13 mouse cellular contexts compared by ENCODE assay signal in genomic region chr11:72697323-72697722, GRCm38 (mm10).
"Had no signal": no experiment of that assay in that cellular context is flagged by ENCODE, and none has a peak within 500 bp of the region (broad histone marks: within the 10 kb centered on the region; RNA-seq: fewer than 3 reads in every experiment).

No protein-coding gene starts in this region.

- H3K27me3 ChIP-seq: limb, embryonic 12.5 days; liver, embryonic 15.5 days; lung, embryonic 15.5 days; megakaryocyte, embryonic 14.5 days; midbrain, embryonic 12.5 days; neural tube, embryonic 15.5 days had no signal

- H3K4me3 ChIP-seq: layer of hippocampus, adult 2 months; limb, embryonic 12.5 days; liver, embryonic 15.5 days; lung, embryonic 15.5 days; megakaryocyte, embryonic 14.5 days; midbrain, embryonic 12.5 days; myocyte; neural tube, embryonic 15.5 days had no signal

- H3K27ac ChIP-seq: layer of hippocampus, adult 2 months; limb, embryonic 12.5 days; liver, embryonic 15.5 days; lung, embryonic 15.5 days; midbrain, embryonic 12.5 days; neural tube, embryonic 15.5 days had no signal

- DNase-seq: kidney, adult 18-20 months; kidney, postnatal 10 days; kidney, postnatal 4 days; thymus, postnatal 36 days had no signal

- ATAC-seq: midbrain, embryonic 16.5 days had no signal

- H3K9ac ChIP-seq: limb, embryonic 12.5 days; liver, embryonic 15.5 days; lung, embryonic 15.5 days; midbrain, embryonic 12.5 days; neural tube, embryonic 15.5 days had no signal

- H3K36me3 ChIP-seq: neural tube, embryonic 15.5 days had no signal

- H3K4me1 ChIP-seq: limb, embryonic 12.5 days; lung, embryonic 15.5 days had no signal

- H3K9me3 ChIP-seq: liver, embryonic 15.5 days; megakaryocyte, embryonic 14.5 days; midbrain, embryonic 12.5 days; neural tube, embryonic 15.5 days had no signal
